Mouse (Mus musculus) embryonic facial prominence, embryonic 15.5 days (tissue): ENCODE results near the gene Trim59. TPM values are rescaled to one million over a fixed set of nuclear protein-coding genes. Genes with fewer than 3 reads are reported as not detected.

Experiments used
- ATAC-seq: fragments of 200-750 bp; cut with Nextera tagmentation; 2 replicates; pipeline ENCODE4 v1.8.0; 2017; ENCODE audit warnings: low read depth, moderate TSS enrichment; ENCODE audit not compliant: insufficient number of reproducible peaks, low FRiP score, low TSS enrichment
- H3K27ac ChIP-seq: fragments of 300-500 bp; sonication (generic); replicated peaks from 2 replicates; pipeline ENCODE4 v1.5.1; 2015; ENCODE audit warnings: mild to moderate bottlenecking, inconsistent platforms
- H3K27me3 ChIP-seq: fragments of 300-500 bp; sonication (generic); 2 replicates; pipeline ENCODE4 v1.6.1; 2015; ENCODE audit warnings: inconsistent platforms
- H3K36me3 ChIP-seq: fragments of 300-500 bp; sonication (generic); 2 replicates; pipeline ENCODE4 v1.6.1; 2015; ENCODE audit warnings: mild to moderate bottlenecking, inconsistent platforms
- H3K4me1 ChIP-seq: fragments of 300-500 bp; sonication (generic); 2 replicates; pipeline ENCODE4 v1.6.1; 2015; ENCODE audit warnings: inconsistent platforms
- H3K4me2 ChIP-seq: fragments of 300-500 bp; sonication (generic); replicated peaks from 2 replicates; pipeline ENCODE4 v1.6.1; 2015; ENCODE audit warnings: mild to moderate bottlenecking, inconsistent platforms
- H3K4me3 ChIP-seq: fragments of 300-500 bp; sonication (generic); replicated peaks from 2 replicates; pipeline ENCODE4 v1.5.1; 2015; ENCODE audit warnings: mild to moderate bottlenecking, inconsistent platforms
- H3K9ac ChIP-seq: fragments of 300-500 bp; sonication (generic); 2 replicates; pipeline ENCODE4 v1.6.1; 2015; ENCODE audit warnings: inconsistent platforms
- H3K9me3 ChIP-seq: fragments of 300-500 bp; sonication (generic); replicated peaks from 2 replicates; pipeline ENCODE4 v1.6.1; 2016; ENCODE audit warnings: inconsistent platforms
- WGBS: fragments of 180-500 bp; shearing (Covaris S2); methylation state at CpG from one replicate; pipeline ENCODE4 v1.1.7; 2015; 5-methylcytosine and 5-hydroxymethylcytosine counted together
- polyA plus RNA-seq: library from polyadenylated mRNA; unstranded; fragments of >200 nt; fragmentation: Nextera tagmentation; extraction: Ambion mirVana; gene quantifications from 2 replicates; pipeline ENCODE4 v1.2.1, GENCODE M21; 2015

Gene Trim59
- polyA plus RNA-seq: 77.5 and 86.0 TPM in 2 replicates

DNA sequence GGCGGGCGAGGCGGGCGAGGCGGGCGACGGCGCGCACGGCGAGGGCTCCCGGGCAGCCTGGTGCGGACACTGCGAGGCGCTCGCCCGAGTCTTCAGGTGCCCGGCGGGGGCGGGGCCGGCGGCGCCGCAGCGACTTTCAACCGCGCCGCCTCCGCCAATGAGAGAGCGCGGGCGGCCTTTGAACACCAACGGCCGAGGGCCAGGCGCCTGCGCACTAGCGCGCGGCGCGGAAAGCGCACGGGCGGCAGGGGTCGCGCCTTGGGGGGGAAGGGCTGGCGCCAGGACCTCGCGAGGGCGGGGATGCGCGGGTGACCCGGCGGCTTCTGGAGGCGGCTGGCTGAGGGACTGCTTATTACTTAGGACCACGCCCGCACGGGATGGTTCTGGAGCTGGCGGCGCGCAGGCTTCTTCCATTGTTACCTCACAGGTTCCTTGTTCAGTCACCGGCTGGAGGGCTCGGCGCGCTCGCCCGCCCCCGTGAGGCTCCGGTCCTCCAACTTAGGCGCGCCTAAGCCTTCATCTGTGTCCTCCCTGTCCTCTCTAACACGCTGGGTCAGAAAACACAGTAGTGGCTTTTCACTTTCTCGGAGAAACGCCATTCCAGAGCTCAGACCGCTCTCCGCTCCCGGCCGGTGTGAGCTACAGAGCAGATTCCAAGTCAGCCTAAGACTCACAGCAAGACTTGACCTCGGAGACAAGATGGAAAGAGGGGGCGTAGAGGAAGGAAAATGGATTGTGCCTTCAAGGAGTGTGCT, at the start of gene Trim59:
TSS of gene Trim59 (minus strand) at position 111 of the 755 bp plus-strand sequence.
- H3K27ac ChIP-seq: peak within 1 kb of the TSS; percentile 92
- H3K4me2 ChIP-seq: peak within 1 kb of the TSS; percentile 81
- peak within 1 kb of the TSS; percentile 89 for H3K4me3 ChIP-seq
- peak; percentile 96 for ATAC-seq
- no peaks in the 10 kb centered on the region for H3K36me3 ChIP-seq
- no peaks in the 10 kb centered on the region for H3K27me3 ChIP-seq
- peak within 1 kb of the TSS; percentile 84 for H3K9ac ChIP-seq
- WGBS: under 1% methylated on average over 77 of the region's 80 CpGs
- H3K9me3 ChIP-seq: no peaks in the 10 kb centered on the region
- peaks cover 17% of the 10 kb centered on the region for H3K4me1 ChIP-seq

DNA sequence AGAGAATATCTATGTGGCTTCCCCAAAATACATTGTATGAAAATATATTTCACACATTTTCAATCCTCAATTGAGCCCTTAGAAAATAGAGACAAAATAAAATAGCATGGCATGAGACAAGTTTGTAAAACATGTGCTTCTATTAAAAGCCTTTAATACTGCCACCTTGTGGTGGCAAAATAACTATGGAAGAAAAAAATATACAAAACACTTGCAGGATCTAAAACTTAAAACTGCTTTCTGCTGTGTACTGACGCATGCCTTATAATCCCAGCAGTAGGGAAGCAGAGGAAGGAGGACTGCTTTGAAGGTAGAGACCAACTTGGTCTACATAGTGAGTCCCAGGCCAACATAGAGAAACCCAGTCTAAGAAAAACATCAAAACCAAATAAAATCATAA, 19.4 kb upstream of the Trim59 start:
- no peaks in the 10 kb centered on the region for H3K27me3 ChIP-seq
- no peak overlapping the region for H3K9ac ChIP-seq
- H3K4me2 ChIP-seq: no peak overlapping the region
- no peaks in the 10 kb centered on the region for H3K4me1 ChIP-seq
- no peaks in the 10 kb centered on the region for H3K36me3 ChIP-seq
- 14% methylated on average over 1 of the region's 1 CpGs for WGBS
- H3K4me3 ChIP-seq: no peak overlapping the region
- ATAC-seq: no peak
- H3K27ac ChIP-seq: no peak overlapping the region
- H3K9me3 ChIP-seq: no peaks in the 10 kb centered on the region

DNA sequence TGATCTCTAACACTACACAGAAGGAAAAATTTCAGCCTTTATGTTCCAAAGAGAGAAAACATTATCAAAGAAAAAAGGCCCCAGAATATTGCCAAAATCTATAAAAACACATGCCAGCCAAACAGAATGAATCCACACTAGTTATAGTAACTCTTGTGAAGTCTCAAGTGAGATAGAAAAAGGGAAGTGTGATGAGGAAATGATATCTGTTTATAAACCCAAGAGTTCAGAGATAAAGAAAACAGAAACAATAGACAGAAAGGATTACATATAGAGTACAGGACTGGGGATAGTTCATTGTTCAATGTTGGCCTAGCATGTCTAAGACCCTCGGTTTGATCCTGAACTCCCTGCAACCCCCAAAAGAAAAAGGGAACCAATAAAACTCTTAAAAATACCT, 18.2 kb upstream of the Trim59 start:
- 96% methylated on average over 1 of the region's 1 CpGs for WGBS
- no peaks in the 10 kb centered on the region for H3K9me3 ChIP-seq
- no peak for ATAC-seq

GRCm38 (mm10) chr3:69060672-69061071, 16.1 kb upstream of the Trim59 start:
- H3K4me1 ChIP-seq: no peaks in the 10 kb centered on the region
- no peak overlapping the region for H3K4me2 ChIP-seq
- H3K9ac ChIP-seq: no peak overlapping the region
- no peaks in the 10 kb centered on the region for H3K27me3 ChIP-seq
- no peaks in the 10 kb centered on the region for H3K36me3 ChIP-seq
- H3K9me3 ChIP-seq: no peaks in the 10 kb centered on the region
- H3K27ac ChIP-seq: no peak overlapping the region
- no peak for ATAC-seq
- H3K4me3 ChIP-seq: no peak overlapping the region
- 90% methylated on average over 4 of the region's 4 CpGs for WGBS

More for the DNA sequence above, 18.2 kb upstream of the Trim59 start:
- Histone ChIP-seq H3K9ac (no peak overlapping the region), H3K4me2 (no peak overlapping the region), H3K4me1 (no peaks in the 10 kb centered on the region), H3K4me3 (no peak overlapping the region), H3K36me3 (no peaks in the 10 kb centered on the region), H3K27me3 (no peaks in the 10 kb centered on the region), H3K27ac (no peak overlapping the region)

- H3K4me1 ChIP-seq: no peaks in the 10 kb centered on the region
- WGBS: 87% methylated on average over 3 of the region's 3 CpGs
- no peak overlapping the region for H3K4me3 ChIP-seq
- no peaks in the 10 kb centered on the region for H3K36me3 ChIP-seq
- H3K27ac ChIP-seq: no peak overlapping the region
- no peak overlapping the region for H3K9ac ChIP-seq
- no peak overlapping the region for H3K4me2 ChIP-seq
- H3K9me3 ChIP-seq: no peaks in the 10 kb centered on the region
- no peaks in the 10 kb centered on the region for H3K27me3 ChIP-seq
- ATAC-seq: no peak
These were observed 11.3 kb upstream of the Trim59 start for GRCm38 (mm10) chr3:69055871-69056270.

DNA sequence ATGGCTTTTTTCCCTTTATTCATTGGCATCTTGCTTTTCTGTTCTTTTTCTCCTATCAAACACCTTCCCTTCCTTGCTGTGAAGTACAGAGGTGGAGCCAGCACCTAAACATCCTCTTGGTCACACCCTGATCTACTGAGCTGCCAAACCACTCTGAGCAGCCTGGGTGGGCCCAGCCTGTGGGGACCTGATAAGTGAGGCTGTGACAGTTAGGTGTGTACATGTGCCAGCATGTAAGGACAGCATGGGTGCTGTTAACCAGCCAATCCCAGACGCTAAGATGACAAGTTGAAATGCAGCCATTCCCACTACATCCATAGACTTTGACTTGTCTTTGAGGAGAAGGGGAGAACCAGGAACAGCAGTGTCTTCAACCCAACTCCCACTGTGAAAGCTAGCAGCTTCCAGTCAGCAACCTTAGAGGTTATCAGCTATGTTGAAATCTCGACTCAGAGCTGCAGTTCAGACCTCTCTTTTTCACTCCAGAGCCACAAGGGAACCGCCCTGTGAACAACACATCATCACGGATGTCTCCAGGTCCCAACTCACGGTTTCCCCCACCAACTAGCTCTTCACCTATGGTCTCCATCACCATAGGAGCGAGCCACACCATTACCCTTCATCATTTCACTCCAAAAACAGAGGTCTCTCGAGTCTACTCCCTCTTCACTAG, 10.3 kb upstream of the Trim59 start:
- no peak overlapping the region for H3K9ac ChIP-seq
- H3K4me3 ChIP-seq: no peak overlapping the region
- no peaks in the 10 kb centered on the region for H3K9me3 ChIP-seq
- H3K27ac ChIP-seq: no peak overlapping the region
- no peaks in the 10 kb centered on the region for H3K27me3 ChIP-seq
- H3K4me1 ChIP-seq: no peaks in the 10 kb centered on the region
- no peak for ATAC-seq
- H3K4me2 ChIP-seq: no peak overlapping the region
- no peaks in the 10 kb centered on the region for H3K36me3 ChIP-seq
- WGBS: 79% methylated on average over 7 of the region's 7 CpGs

GRCm38 (mm10) chr3:69051894-69052293, 7.3 kb upstream of the Trim59 start:
- no peaks in the 10 kb centered on the region for H3K4me1 ChIP-seq
- no peaks in the 10 kb centered on the region for H3K9me3 ChIP-seq
- no peak overlapping the region for H3K9ac ChIP-seq
- no peak overlapping the region for H3K4me2 ChIP-seq
- ATAC-seq: no peak
- no peaks in the 10 kb centered on the region for H3K36me3 ChIP-seq
- H3K27me3 ChIP-seq: no peaks in the 10 kb centered on the region
- no peak overlapping the region for H3K27ac ChIP-seq
- no peak overlapping the region for H3K4me3 ChIP-seq
- 87% methylated on average over 11 of the region's 11 CpGs for WGBS

GRCm38 (mm10) chr3:69049011-69049410, 4.5 kb upstream of the Trim59 start:
- H3K27me3 ChIP-seq: no peaks in the 10 kb centered on the region
- peaks cover 8% of the 10 kb centered on the region for H3K4me1 ChIP-seq
- no peak overlapping the region for H3K4me3 ChIP-seq
- WGBS: 66% methylated on average over 5 of the region's 6 CpGs
- no peak overlapping the region for H3K4me2 ChIP-seq
- ATAC-seq: no peak
- H3K36me3 ChIP-seq: no peaks in the 10 kb centered on the region
- no peaks in the 10 kb centered on the region for H3K9me3 ChIP-seq
- H3K9ac ChIP-seq: no peak overlapping the region
- no peak overlapping the region for H3K27ac ChIP-seq

GRCm38 (mm10) chr3:69047684-69048083, 3.1 kb upstream of the Trim59 start:
- peaks cover 8% of the 10 kb centered on the region for H3K4me1 ChIP-seq
- no peaks in the 10 kb centered on the region for H3K27me3 ChIP-seq
- H3K36me3 ChIP-seq: no peaks in the 10 kb centered on the region
- no peak overlapping the region for H3K4me2 ChIP-seq
- 80% methylated on average over 4 of the region's 4 CpGs for WGBS
- H3K4me3 ChIP-seq: no peak overlapping the region
- no peak overlapping the region for H3K27ac ChIP-seq
- no peaks in the 10 kb centered on the region for H3K9me3 ChIP-seq
- ATAC-seq: no peak
- H3K9ac ChIP-seq: no peak overlapping the region

- no peak overlapping the region for H3K4me2 ChIP-seq
- no peak overlapping the region for H3K9ac ChIP-seq
- H3K27me3 ChIP-seq: no peaks in the 10 kb centered on the region
- no peak overlapping the region for H3K27ac ChIP-seq
- no peaks in the 10 kb centered on the region for H3K9me3 ChIP-seq
- peaks cover 11% of the 10 kb centered on the region for H3K4me1 ChIP-seq
- no peak overlapping the region for H3K4me3 ChIP-seq
- 48% methylated on average over 4 of the region's 4 CpGs for WGBS
- ATAC-seq: no peak
- no peaks in the 10 kb centered on the region for H3K36me3 ChIP-seq
These were observed 2.0 kb upstream of the Trim59 start for GRCm38 (mm10) chr3:69046509-69046908.

DNA sequence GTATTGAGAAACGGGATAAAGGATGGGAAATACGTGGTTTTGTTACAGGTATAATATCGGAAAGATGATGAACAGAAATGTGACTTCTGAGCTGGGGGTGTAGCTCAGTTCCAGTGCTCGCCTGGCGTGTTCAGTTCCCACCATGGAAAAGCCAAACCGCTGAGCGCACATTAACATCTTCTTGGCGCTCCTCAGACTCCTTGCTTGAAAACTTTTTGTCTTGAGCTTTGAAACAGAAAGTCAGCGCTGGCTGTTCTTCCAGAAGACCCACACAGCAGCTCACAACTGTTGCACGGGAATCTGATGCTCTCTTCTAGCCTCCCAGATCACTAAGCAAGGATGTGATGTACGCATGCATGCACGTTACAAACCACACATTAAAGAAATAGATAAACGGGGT, 1.2 kb upstream of the Trim59 start:
- ATAC-seq: no peak
- WGBS: 21% methylated on average over 13 of the region's 13 CpGs
- H3K4me3 ChIP-seq: peak overlapping the region; percentile 89
- peak overlapping the region; percentile 81 for H3K4me2 ChIP-seq
- H3K27me3 ChIP-seq: no peaks in the 10 kb centered on the region
- no peak overlapping the region for H3K9ac ChIP-seq
- H3K4me1 ChIP-seq: peaks cover 15% of the 10 kb centered on the region
- H3K27ac ChIP-seq: no peak overlapping the region; the same call in 1 of the 2 replicates
- no peaks in the 10 kb centered on the region for H3K36me3 ChIP-seq
- no peaks in the 10 kb centered on the region for H3K9me3 ChIP-seq

DNA sequence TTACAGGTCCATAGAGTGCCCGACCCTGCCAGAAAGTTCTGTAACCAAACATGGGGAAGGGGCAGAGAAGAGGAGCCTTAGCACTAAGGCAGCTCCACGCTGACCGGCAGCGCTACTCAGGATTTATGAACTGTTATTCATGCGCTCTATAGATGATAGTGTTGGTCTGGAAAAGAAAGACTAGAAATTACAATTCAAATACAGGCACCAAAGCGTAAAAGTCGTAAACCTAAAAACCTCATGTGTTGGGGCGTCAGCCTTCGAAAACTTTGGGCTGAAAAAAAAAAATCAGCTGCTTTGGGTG, 797 bp upstream of the Trim59 start:
- ATAC-seq: no peak
- H3K36me3 ChIP-seq: no peaks in the 10 kb centered on the region
- H3K27ac ChIP-seq: peak overlapping the region; percentile 92
- H3K9ac ChIP-seq: peak overlapping the region; percentile 53
- H3K4me1 ChIP-seq: peaks cover 17% of the 10 kb centered on the region
- no peaks in the 10 kb centered on the region for H3K27me3 ChIP-seq
- H3K4me3 ChIP-seq: peak overlapping the region; percentile 89
- H3K4me2 ChIP-seq: peak overlapping the region; percentile 81
- 2% methylated on average over 9 of the region's 9 CpGs for WGBS
- H3K9me3 ChIP-seq: no peaks in the 10 kb centered on the region
